Mouse (Mus musculus) spleen, adult 12 weeks (tissue): ENCODE results near the gene Gm3739.
"Not testable (repeated sequence)": the region's sequence is repeated elsewhere in the genome, so short reads cannot be mapped to it uniquely, and the experiment has no call there.

Experiments used
- DNase-seq: peaks from one replicate; pipeline ENCODE4 v3.0.0; 2022; ENCODE audit warnings: low spot score

Gm3739 gene

DNA sequence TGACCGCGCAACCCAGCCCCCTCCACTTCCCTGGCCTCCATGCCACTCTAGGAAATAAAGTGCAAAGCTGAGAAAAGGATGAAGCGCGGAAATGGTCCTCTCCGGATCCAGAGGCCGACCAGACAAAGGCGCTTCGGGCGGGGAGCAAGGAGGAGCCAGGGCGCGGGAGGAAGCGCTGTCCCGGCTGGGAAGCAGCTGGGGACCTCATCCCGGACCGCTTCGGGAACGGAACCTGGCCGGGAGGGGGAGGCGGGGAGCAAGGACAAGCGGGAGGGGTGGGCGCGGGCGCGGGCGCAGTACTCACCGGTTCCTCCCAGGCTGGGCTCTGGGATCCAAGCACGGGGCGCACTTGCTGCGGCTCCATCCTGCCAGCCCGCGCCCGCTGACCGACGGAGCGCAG is at the start of gene Gm3739:
Gene Gm3739, minus strand, starts transcription at position 389 of the 400 bp plus-strand sequence.
- not testable (repeated sequence) for DNase-seq

DNA sequence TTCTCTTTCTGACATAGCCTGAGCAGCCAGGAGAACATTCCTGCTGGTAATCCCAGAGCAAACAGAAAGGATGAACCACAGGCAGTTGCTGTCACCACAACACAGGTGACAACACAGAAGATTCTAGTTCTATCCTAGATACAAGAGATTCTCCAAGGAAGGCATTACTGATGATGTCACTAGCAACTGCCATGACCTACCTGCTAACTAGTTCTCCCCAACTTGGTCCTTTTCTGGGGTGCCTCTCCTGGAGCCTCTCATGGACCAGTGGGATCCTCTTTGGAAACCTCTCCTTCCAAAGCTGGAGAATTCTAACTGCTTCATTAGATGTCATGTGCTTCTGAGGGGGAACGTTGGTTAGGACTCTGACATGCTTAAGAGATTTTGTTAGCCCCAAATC is 17.4 kb upstream of the Gm3739 start, which contains the start of gene Gm5797:
Gene Gm5797, minus strand, starts transcription at position 101 of the 400 bp plus-strand sequence.
- DNase-seq: not testable (repeated sequence)

DNA sequence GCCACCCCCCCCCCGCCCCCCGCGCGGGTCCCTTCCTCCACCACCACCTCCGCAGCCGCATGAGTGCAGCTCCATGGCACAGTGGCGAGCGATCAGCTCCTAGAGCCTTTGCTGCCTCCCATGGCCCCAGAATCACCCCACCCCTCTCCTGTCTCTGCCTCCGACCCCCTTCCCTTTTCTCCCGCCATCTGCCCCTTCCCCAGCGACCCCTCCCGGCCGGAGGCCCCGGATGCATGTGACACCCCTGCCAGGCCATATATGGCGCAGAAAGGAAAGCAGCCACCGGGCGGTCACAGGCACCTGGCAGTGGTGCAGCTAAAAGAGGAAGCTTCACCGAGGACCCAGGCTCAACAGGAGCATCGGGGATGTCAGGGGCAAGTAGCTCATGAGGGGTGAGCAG is 244 bp upstream of the Gm3739 start:
- not testable (repeated sequence) for DNase-seq

DNA sequence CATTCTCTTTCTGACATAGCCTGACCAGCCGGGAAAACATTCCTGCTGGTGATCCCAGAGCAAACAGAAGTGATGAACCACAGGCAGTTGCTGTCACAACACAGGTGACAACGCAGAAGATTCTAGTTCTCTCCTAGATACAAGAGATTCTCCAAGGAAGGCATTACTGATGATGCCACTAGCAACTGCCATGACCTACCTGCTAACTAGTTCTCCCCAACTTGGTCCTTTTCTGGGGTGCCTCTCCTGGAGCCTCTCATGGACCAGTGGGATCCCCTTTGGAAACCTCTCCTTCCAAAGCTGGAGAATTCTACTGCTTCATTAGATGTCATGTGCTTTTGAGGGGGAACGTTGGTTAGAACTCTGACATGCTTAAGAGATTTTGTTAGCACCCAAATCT is 50.2 kb downstream of the Gm3739 start, which contains the start of gene Gm3727:
Gene Gm3727, minus strand, starts transcription at position 101 of the 400 bp plus-strand sequence.
- not testable (repeated sequence) for DNase-seq
